Mouse (Mus musculus): Measurements from ENCODE around the gene Lrfn2.

- TF ChIP-seq CTCF (conservative IDR thresholded peaks at IDR 0.05; ENCODE audit: low read length) (no peak), POU5F1 (IDR thresholded peaks at IDR 0.05; ENCODE audit: borderline replicate concordance, low read length) (no peak), NANOG (IDR thresholded peaks at IDR 0.05; ENCODE audit: borderline replicate concordance, low read length) (no peak)
Observed at GRCm38 (mm10) chr17:48976611-48977022, 44.4 kb downstream of the Lrfn2 start.

All from E14TG2a.4 (cell line).